Mouse (Mus musculus) erythroid progenitor cell, adult 5-6 weeks (primary cell): ENCODE data around the gene Olfm2. TPM values are rescaled to one million over a fixed set of nuclear protein-coding genes. Genes with fewer than 3 reads are reported as not detected.

ENCODE experiments used
- total RNA-seq, 2 experiments: library from RNA; stranded (forward) in 1 of 2; stranded (reverse) in 1 of 2; fragments of 150-400 nt in 1 of 2; fragments of 186-747, 209-891 nt in 1 of 2; gene quantifications; 2 replicates each; pipeline versions ENCODE4 v1.2.3 to v1.2.4; 2015 to 2017; ENCODE audit warnings: low replicate concordance in 2 of 2

The Olfm2 gene
- total RNA-seq, 2 experiments from 2014 or later = not detected

Other genes starting within 250 kb of the Olfm2 start
- 10.9 and 20.9 TPM in 2 replicates for gene Zfp266, start 224.9 kb downstream of the Olfm2 start, total RNA-seq (2015; ENCODE audit: low replicate concordance)
- gene Zfp266, start 224.9 kb downstream of the Olfm2 start, total RNA-seq (2017; ENCODE audit: low replicate concordance) = 8.7 and 10.1 TPM in 2 replicates
- gene Zfp846, start 165.1 kb downstream of the Olfm2 start, total RNA-seq (2015; ENCODE audit: low replicate concordance) = 1.8 and 4.2 TPM in 2 replicates
- gene Zfp846, start 165.1 kb downstream of the Olfm2 start, total RNA-seq (2017; ENCODE audit: low replicate concordance) = 0.77 and 5.4 TPM in 2 replicates
- gene Ubl5, start 103.5 kb downstream of the Olfm2 start, total RNA-seq (2015; ENCODE audit: low replicate concordance) = 158 and 182 TPM in 2 replicates
- gene Ubl5, start 103.5 kb downstream of the Olfm2 start, total RNA-seq (2017; ENCODE audit: low replicate concordance) = 36.3 and 42.1 TPM in 2 replicates
- 21.3 and 21.8 TPM in 2 replicates for gene Fbxl12, start 101.6 kb downstream of the Olfm2 start, total RNA-seq (2015; ENCODE audit: low replicate concordance)
- gene Fbxl12, start 101.6 kb downstream of the Olfm2 start, total RNA-seq (2017; ENCODE audit: low replicate concordance) = 4.6 and 11.6 TPM in 2 replicates
- 4.2 and 10.1 TPM in 2 replicates for gene Pin1, start 94.3 kb downstream of the Olfm2 start, total RNA-seq (2015; ENCODE audit: low replicate concordance)
- 6.3 and 8.5 TPM in 2 replicates for gene Pin1, start 94.3 kb downstream of the Olfm2 start, total RNA-seq (2017; ENCODE audit: low replicate concordance)
- 1.3 TPM in 1 of 2 replicates, not detected in the other for gene Col5a3, start 68.7 kb upstream of the Olfm2 start, total RNA-seq (2015; ENCODE audit: low replicate concordance)
- 0.39 TPM in 1 of 2 replicates, not detected in the other for gene Col5a3, start 68.7 kb upstream of the Olfm2 start, total RNA-seq (2017; ENCODE audit: low replicate concordance)
- not detected in 2 replicates for gene Rdh8, start 72.2 kb upstream of the Olfm2 start, total RNA-seq (2015; ENCODE audit: low replicate concordance)
- gene Rdh8, start 72.2 kb upstream of the Olfm2 start, total RNA-seq (2017; ENCODE audit: low replicate concordance) = not detected in 2 replicates
- 1.1 and 1.7 TPM in 2 replicates for gene A230050P20Rik, start 122.3 kb upstream of the Olfm2 start, total RNA-seq (2015; ENCODE audit: low replicate concordance)
- 3.7 and 4.3 TPM in 2 replicates for gene A230050P20Rik, start 122.3 kb upstream of the Olfm2 start, total RNA-seq (2017; ENCODE audit: low replicate concordance)
- gene Angptl6, start 133.4 kb upstream of the Olfm2 start, total RNA-seq (2015; ENCODE audit: low replicate concordance) = not detected in 2 replicates
- gene Angptl6, start 133.4 kb upstream of the Olfm2 start, total RNA-seq (2017; ENCODE audit: low replicate concordance) = 0.53 TPM in 1 of 2 replicates, not detected in the other
- gene Ppan, start 141.8 kb upstream of the Olfm2 start, total RNA-seq (2015; ENCODE audit: low replicate concordance) = 6.7 and 19.1 TPM in 2 replicates
- gene Ppan, start 141.8 kb upstream of the Olfm2 start, total RNA-seq (2017; ENCODE audit: low replicate concordance) = 7.1 and 16.2 TPM in 2 replicates
- 47.4 and 59.5 TPM in 2 replicates for gene Eif3g, start 152.3 kb upstream of the Olfm2 start, total RNA-seq (2015; ENCODE audit: low replicate concordance)
- 41.5 and 59.7 TPM in 2 replicates for gene Eif3g, start 152.3 kb upstream of the Olfm2 start, total RNA-seq (2017; ENCODE audit: low replicate concordance)
- 122 and 135 TPM in 2 replicates for gene Dnmt1, start 213.5 kb upstream of the Olfm2 start, total RNA-seq (2015; ENCODE audit: low replicate concordance)
- 217 and 249 TPM in 2 replicates for gene Dnmt1, start 213.5 kb upstream of the Olfm2 start, total RNA-seq (2017; ENCODE audit: low replicate concordance)
- not detected in 2 replicates for gene S1pr2, start 230.4 kb upstream of the Olfm2 start, total RNA-seq (2015; ENCODE audit: low replicate concordance)
- under 0.01 and 0.39 TPM in 2 replicates for gene S1pr2, start 230.4 kb upstream of the Olfm2 start, total RNA-seq (2017; ENCODE audit: low replicate concordance)